Mouse (Mus musculus) liver, embryonic 14.5 days (tissue): ENCODE measurements around the gene Brms1l. TPM values are rescaled to one million over a fixed set of nuclear protein-coding genes. Genes with fewer than 3 reads are reported as not detected.
"Not testable (repeated sequence)": the region's sequence is repeated elsewhere in the genome, so short reads cannot be mapped to it uniquely, and the experiment has no call there.

Experiments
- ATAC-seq: fragments of 200-750 bp; cut with Nextera tagmentation; 2 replicates; pipeline ENCODE4 v1.8.0; 2017; ENCODE audit warnings: moderate number of reproducible peaks, mild to moderate bottlenecking, moderate library complexity; ENCODE audit not compliant: insufficient read depth
- DNase-seq, 3 experiments: peaks; one replicate each; pipeline ENCODE4 v3.0.0-alpha.2; 2012 to 2013; ENCODE audit warnings: low read depth in 3 of 3, low spot score in 3 of 3
- H3K27ac ChIP-seq: fragments of 300-500 bp; sonication (generic); 2 replicates; pipeline ENCODE4 v1.5.1; 2014; ENCODE audit warnings: moderate library complexity, mild to moderate bottlenecking, control low read depth, inconsistent platforms
- H3K27me3 ChIP-seq: fragments of 300-500 bp; sonication (generic); 2 replicates; pipeline ENCODE4 v1.6.1; 2014; ENCODE audit warnings: mild to moderate bottlenecking, low read length, moderate library complexity; ENCODE audit not compliant: control insufficient read depth, insufficient read depth
- H3K36me3 ChIP-seq: fragments of 300-500 bp; sonication (generic); replicated peaks from 2 replicates; pipeline ENCODE4 v1.6.1; 2014; ENCODE audit warnings: low read depth; ENCODE audit not compliant: control insufficient read depth, insufficient read depth
- H3K4me1 ChIP-seq, 2 experiments: fragments of 200-500 bp in 1 of 2; fragments of 300-500 bp in 1 of 2; sonication (generic) in 1 of 2; replicated peaks; 2 replicates each; pipeline ENCODE4 v1.6.1; 2012 to 2014; ENCODE audit warnings: antibody characterized with exemption in 1 of 2, inconsistent platforms in 1 of 2, low read length in 1 of 2; ENCODE audit not compliant: control insufficient read depth in 2 of 2, insufficient read depth in 2 of 2
- H3K4me2 ChIP-seq: fragments of 300-500 bp; sonication (generic); 2 replicates; pipeline ENCODE4 v1.6.1; 2014; ENCODE audit warnings: low read depth, mild to moderate bottlenecking, control low read depth, moderate library complexity
- H3K4me3 ChIP-seq, 2 experiments: fragments of 200-500 bp in 1 of 2; fragments of 300-500 bp in 1 of 2; sonication (generic) in 1 of 2; 2 replicates each; pipeline ENCODE4 v1.5.1; 2012 to 2014; ENCODE audit warnings: low read depth in 2 of 2, low read length in 2 of 2, mild to moderate bottlenecking in 2 of 2, control low read depth in 1 of 2, inconsistent platforms in 1 of 2, moderate library complexity in 1 of 2; ENCODE audit not compliant: insufficient read depth in 1 of 2
- H3K9ac ChIP-seq: fragments of 300-500 bp; sonication (generic); replicated peaks from 2 replicates; pipeline ENCODE4 v1.6.1; 2014; ENCODE audit warnings: mild to moderate bottlenecking, control low read depth, moderate library complexity
- H3K9me3 ChIP-seq: fragments of 300-500 bp; sonication (generic); 2 replicates; pipeline ENCODE4 v1.6.1; 2016; ENCODE audit warnings: low read length, mixed read lengths; ENCODE audit not compliant: control insufficient read depth
- CTCF ChIP-seq: IDR thresholded peaks from 2 replicates; pipeline ENCODE4 v1.5.1; 2016; ENCODE audit warnings: antibody characterized with exemption, low read depth, control low read depth
- EP300 ChIP-seq: IDR thresholded peaks from 2 replicates; pipeline ENCODE4 v1.6.1; 2016; ENCODE audit warnings: antibody characterized with exemption, low read depth
- WGBS: fragments of 180-500 bp; shearing (Covaris S2); extraction: QIAGEN DNeasy Blood & Tissue Kit; methylation state at CpG from one replicate; pipeline ENCODE4 v1.1.7; 2014; ENCODE audit not compliant: insufficient replicate concordance; 5-methylcytosine and 5-hydroxymethylcytosine counted together
- polyA plus RNA-seq, 2 experiments: library from polyadenylated mRNA; depleted of rRNA in 1 of 2; stranded (reverse) in 1 of 2; unstranded in 1 of 2; fragments of >200 nt; fragmentation: Nextera tagmentation in 1 of 2; extraction: Ambion mirVana in 1 of 2; gene quantifications; 2 replicates each; pipeline versions ENCODE4 v1.2.1 to v1.2.3; 2012 to 2014

Gene Brms1l
- 8.4 and 19.0 TPM in 2 replicates for polyA plus RNA-seq (2012; rRNA removed)
- 11.1 and 13.3 TPM in 2 replicates for polyA plus RNA-seq (2014; fragmentation: Nextera tagmentation; extraction: Ambion mirVana)

GRCm38 (mm10) chr12:55836199-55836951 lies at the start of gene Brms1l:
Brms1l (plus strand) TSS chr12:55836324.
- H3K9me3 ChIP-seq: no peaks in the 10 kb centered on the region
- no peaks in the 10 kb centered on the region for H3K36me3 ChIP-seq
- TF ChIP-seq EP300 (no peak), CTCF (no peak)
- peak within 1 kb of the TSS; percentile 77 for H3K4me2 ChIP-seq
- WGBS: under 1% methylated on average over 77 of the region's 77 CpGs
- H3K27ac ChIP-seq: peak within 1 kb of the TSS; percentile 67
- H3K27me3 ChIP-seq: no peaks in the 10 kb centered on the region
- ATAC-seq: peak; percentile 99
- peak; percentile 96 for DNase-seq
- peak within 1 kb of the TSS; percentile 68 to 94 for H3K4me3 ChIP-seq
- H3K9ac ChIP-seq: peak within 1 kb of the TSS; percentile 67
- peaks cover 0 to 6% of the 10 kb centered on the region in 2 experiments; a peak in 2 of 4 replicates for H3K4me1 ChIP-seq

- not testable (repeated sequence) for H3K36me3 ChIP-seq, DNase-seq, ATAC-seq, H3K4me1 ChIP-seq, H3K27ac ChIP-seq, H3K9ac ChIP-seq, H3K9me3 ChIP-seq, H3K27me3 ChIP-seq, H3K4me2 ChIP-seq, H3K4me3 ChIP-seq
- 59% methylated on average over 4 of the region's 4 CpGs for WGBS
Observed at GRCm38 (mm10) chr12:55794485-55794884, 41.6 kb upstream of the Brms1l start.

GRCm38 (mm10) chr12:55797103-55797502 lies 39.0 kb upstream of the Brms1l start:
- Histone ChIP-seq H3K36me3 (no peaks in the 10 kb centered on the region; the same call in 1 of the 2 replicates), H3K27ac (no peak overlapping the region), H3K9me3 (no peaks in the 10 kb centered on the region), H3K4me3 (no peak overlapping the region), H3K9ac (no peak overlapping the region), H3K4me2 (no peak overlapping the region), H3K27me3 (no peaks in the 10 kb centered on the region), H3K4me1 (peaks cover 2 to 7% of the 10 kb centered on the region in 2 experiments; a peak in 3 of 4 replicates)
- WGBS: 59% methylated on average over 3 of the region's 3 CpGs
- ATAC-seq: no peak
- DNase-seq: no peak
- TF ChIP-seq EP300 (no peak), CTCF (no peak)

DNA sequence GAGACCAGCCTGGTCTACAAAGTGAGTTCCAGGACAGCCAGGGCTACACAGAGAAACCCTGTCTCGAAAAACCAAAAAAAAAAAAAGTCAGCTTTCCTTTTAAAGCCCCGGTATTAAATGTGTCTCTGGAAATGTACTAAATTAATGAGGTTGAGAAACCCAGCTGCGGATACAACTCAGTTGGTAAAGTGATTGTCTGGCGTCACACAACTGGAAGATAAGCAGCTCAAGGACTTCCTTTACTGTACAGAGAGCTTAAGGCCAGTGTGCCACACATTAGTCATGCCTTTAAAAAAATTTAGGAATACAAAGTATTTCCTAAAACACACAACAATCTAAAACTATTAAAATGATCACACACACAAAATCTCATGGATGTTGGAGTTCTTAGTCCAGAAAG lies 37.4 kb upstream of the Brms1l start:
- H3K4me2 ChIP-seq: no peak overlapping the region
- peaks cover 2 to 7% of the 10 kb centered on the region in 2 experiments; a peak in 3 of 4 replicates for H3K4me1 ChIP-seq
- H3K4me3 ChIP-seq: no peak overlapping the region
- no peaks in the 10 kb centered on the region for H3K27me3 ChIP-seq
- no peaks in the 10 kb centered on the region; the same call in 1 of the 2 replicates for H3K36me3 ChIP-seq
- no peak overlapping the region for H3K27ac ChIP-seq
- 53% methylated on average over 4 of the region's 4 CpGs for WGBS
- ATAC-seq (no peak), DNase-seq (no peak)
- TF ChIP-seq EP300 (no peak), CTCF (no peak)
- H3K9ac ChIP-seq: no peak overlapping the region
- no peaks in the 10 kb centered on the region for H3K9me3 ChIP-seq

- H3K4me3 ChIP-seq: no peak overlapping the region
- WGBS: 37% methylated on average over 5 of the region's 5 CpGs
- H3K27me3 ChIP-seq: no peaks in the 10 kb centered on the region
- no peaks in the 10 kb centered on the region for H3K9me3 ChIP-seq
- DNase-seq (no peak), ATAC-seq (peak; percentile 62; the same call in 1 of the 2 replicates)
- H3K36me3 ChIP-seq: no peaks in the 10 kb centered on the region
- TF ChIP-seq CTCF (no peak), EP300 (peak; percentile 34)
- no peak overlapping the region for H3K4me2 ChIP-seq
- no peak overlapping the region for H3K9ac ChIP-seq
- peaks cover 2 to 7% of the 10 kb centered on the region in 2 experiments; a peak in 3 of 4 replicates for H3K4me1 ChIP-seq
- H3K27ac ChIP-seq: no peak overlapping the region
Observed at GRCm38 (mm10) chr12:55800144-55800543, 36.0 kb upstream of the Brms1l start.
